Mouse (Mus musculus) limb, embryonic 13.5 days (tissue): Measurements from ENCODE around the gene Vmn1r204. TPM values are rescaled to one million over a fixed set of nuclear protein-coding genes. Genes with fewer than 3 reads are reported as not detected.
"Not testable (repeated sequence)": the region's sequence is repeated elsewhere in the genome, so short reads cannot be mapped to it uniquely, and the experiment has no call there.

Experiments used
- ATAC-seq: fragments of 200-750 bp; cut with Nextera tagmentation; 2 replicates; pipeline ENCODE4 v1.8.0; 2017; ENCODE audit warnings: low read depth, moderate number of reproducible peaks, moderate TSS enrichment; ENCODE audit not compliant: low FRiP score
- H3K27ac ChIP-seq: fragments of 300-500 bp; sonication (generic); 2 replicates; pipeline ENCODE4 v1.5.1; 2015; ENCODE audit warnings: inconsistent platforms, mild to moderate bottlenecking, moderate library complexity
- H3K27me3 ChIP-seq: fragments of 300-500 bp; sonication (generic); 2 replicates; pipeline ENCODE4 v1.6.1; 2015; ENCODE audit warnings: mild to moderate bottlenecking, inconsistent platforms
- H3K36me3 ChIP-seq: fragments of 300-500 bp; sonication (generic); 2 replicates; pipeline ENCODE4 v1.6.1; 2015; ENCODE audit warnings: inconsistent platforms, mild to moderate bottlenecking, moderate library complexity
- H3K4me1 ChIP-seq: fragments of 300-500 bp; sonication (generic); 2 replicates; pipeline ENCODE4 v1.6.1; 2015; ENCODE audit warnings: inconsistent platforms
- H3K4me2 ChIP-seq: fragments of 300-500 bp; sonication (generic); replicated peaks from 2 replicates; pipeline ENCODE4 v1.6.1; 2015; ENCODE audit warnings: inconsistent platforms, mild to moderate bottlenecking, moderate library complexity
- H3K4me3 ChIP-seq: fragments of 300-500 bp; sonication (generic); 2 replicates; pipeline ENCODE4 v1.5.1; 2015; ENCODE audit warnings: moderate library complexity, mild to moderate bottlenecking, inconsistent platforms
- H3K9ac ChIP-seq: fragments of 300-500 bp; sonication (generic); 2 replicates; pipeline ENCODE4 v1.6.1; 2015; ENCODE audit warnings: mild to moderate bottlenecking, inconsistent platforms
- H3K9me3 ChIP-seq: fragments of 300-500 bp; sonication (generic); 2 replicates; pipeline ENCODE4 v1.6.1; 2016; ENCODE audit warnings: inconsistent platforms
- WGBS: fragments of 180-500 bp; shearing (Covaris S2); methylation state at CpG from one replicate; pipeline ENCODE4 v1.1.7; 2015; 5-methylcytosine and 5-hydroxymethylcytosine counted together
- polyA plus RNA-seq: library from polyadenylated mRNA; unstranded; fragments of >200 nt; fragmentation: Nextera tagmentation; extraction: Ambion mirVana; gene quantifications from 2 replicates; pipeline ENCODE4 v1.2.1, GENCODE M21; 2015

Vmn1r204 gene
- not detected in 2 replicates for polyA plus RNA-seq

DNA sequence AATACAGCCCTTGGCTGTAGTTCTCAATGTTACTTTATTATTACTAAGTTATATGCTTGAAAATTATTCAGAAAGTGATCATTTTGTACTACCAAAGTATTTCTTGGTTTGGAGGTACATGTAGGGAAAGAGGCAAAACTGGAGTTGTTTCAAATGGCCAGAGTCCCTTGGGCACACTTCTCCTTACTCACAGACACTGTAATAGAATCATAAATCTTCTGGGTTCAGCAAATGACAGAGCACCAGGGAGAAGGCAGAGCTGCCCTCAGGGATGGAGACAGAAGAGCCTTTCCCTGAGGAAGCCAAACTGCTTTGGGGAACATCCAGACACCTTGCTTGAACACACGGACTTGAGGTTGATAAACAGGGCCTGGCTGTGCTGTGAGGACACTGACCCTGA, at the start of gene Vmn1r204:
Gene Vmn1r204, plus strand, starts transcription at position 301 of the 400 bp plus-strand sequence.
- not testable (repeated sequence) for H3K4me3 ChIP-seq, H3K4me1 ChIP-seq, ATAC-seq, H3K27me3 ChIP-seq, H3K9ac ChIP-seq, H3K36me3 ChIP-seq, H3K27ac ChIP-seq, H3K4me2 ChIP-seq, H3K9me3 ChIP-seq
- 52% methylated on average over 1 of the region's 1 CpGs for WGBS

DNA sequence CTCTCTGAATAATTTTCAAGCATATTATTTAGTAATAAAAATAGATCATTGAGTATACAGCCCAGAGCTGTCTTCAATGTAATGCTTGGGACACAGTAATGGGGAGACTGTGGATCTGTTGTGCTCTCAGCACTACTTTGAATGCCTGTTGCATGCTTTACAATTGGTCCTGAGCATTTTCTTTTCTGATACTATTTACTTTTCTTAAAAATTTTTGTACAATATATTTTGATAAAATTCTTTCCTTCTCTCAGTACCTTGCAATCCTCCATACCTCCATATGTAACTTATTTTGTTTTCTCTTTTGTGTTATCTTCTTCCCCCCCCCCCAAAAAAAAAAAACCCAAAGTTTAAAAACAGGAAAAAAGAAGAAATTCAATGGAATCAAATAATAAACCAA, 47.7 kb upstream of the Vmn1r204 start, which contains the start of gene Vmn1r202:
Gene Vmn1r202, minus strand, starts transcription at position 101 of the 400 bp plus-strand sequence.
- Histone ChIP-seq H3K36me3 (no peaks in the 10 kb centered on the region), H3K27ac (no peak within 1 kb of the TSS), H3K9me3 (no peaks in the 10 kb centered on the region), H3K27me3 (no peaks in the 10 kb centered on the region), H3K4me2 (no peak within 1 kb of the TSS), H3K4me3 (no peak within 1 kb of the TSS), H3K4me1 (no peaks in the 10 kb centered on the region), H3K9ac (no peak within 1 kb of the TSS)
- ATAC-seq = no peak

DNA sequence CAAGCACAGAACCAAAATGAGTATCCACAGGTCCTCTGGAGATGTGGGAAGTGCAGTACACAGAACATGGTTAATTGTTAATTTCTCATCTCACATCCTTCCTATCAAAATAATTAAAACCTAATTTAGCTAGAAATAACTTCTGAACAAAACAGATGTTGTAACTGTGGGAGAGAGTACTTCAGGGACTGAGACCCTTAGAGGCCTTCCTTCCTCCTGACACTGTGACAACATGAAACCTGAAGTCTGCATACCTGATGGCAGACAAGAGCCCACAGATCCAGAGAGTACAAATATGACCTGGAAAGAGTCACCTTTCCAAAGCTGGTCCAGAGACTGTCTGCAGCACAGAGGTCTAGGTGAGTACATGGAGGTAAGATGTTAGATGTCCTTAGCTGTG, 35.2 kb upstream of the Vmn1r204 start, which contains the start of gene Vmn1r203:
Gene Vmn1r203, plus strand, starts transcription at position 301 of the 400 bp plus-strand sequence.
- no peaks in the 10 kb centered on the region for H3K27me3 ChIP-seq
- ATAC-seq = no peak
- no peaks in the 10 kb centered on the region for H3K36me3 ChIP-seq
- no peak within 1 kb of the TSS for H3K27ac ChIP-seq
- H3K9me3 ChIP-seq = no peaks in the 10 kb centered on the region
- H3K4me3 ChIP-seq = no peak within 1 kb of the TSS
- no peaks in the 10 kb centered on the region for H3K4me1 ChIP-seq
- H3K4me2 ChIP-seq = no peak within 1 kb of the TSS
- H3K9ac ChIP-seq = no peak within 1 kb of the TSS

DNA sequence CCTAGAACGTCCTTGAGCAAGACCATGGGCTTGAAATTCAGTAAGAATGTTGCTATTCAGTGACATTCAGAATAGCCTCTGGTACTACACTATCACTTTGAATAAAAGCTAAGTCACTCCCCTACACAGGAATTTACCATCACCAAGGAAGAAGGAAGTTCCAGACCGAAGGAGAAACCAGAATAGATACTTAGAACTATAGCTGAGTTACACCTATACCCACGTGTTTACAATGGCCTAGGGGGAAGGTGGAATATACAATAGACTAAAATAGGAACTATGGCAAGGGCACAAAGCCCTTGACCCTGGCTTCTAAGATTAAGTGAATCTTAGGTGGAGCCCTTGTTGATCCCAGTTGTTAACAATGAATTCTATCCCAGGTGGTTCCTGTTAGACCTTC, 21.9 kb downstream of the Vmn1r204 start:
- ATAC-seq, H3K9me3 ChIP-seq, H3K9ac ChIP-seq, H3K27ac ChIP-seq, H3K4me1 ChIP-seq, H3K4me2 ChIP-seq, H3K4me3 ChIP-seq, H3K36me3 ChIP-seq, H3K27me3 ChIP-seq: not testable (repeated sequence)
- WGBS = 76% methylated on average over 3 of the region's 3 CpGs

DNA sequence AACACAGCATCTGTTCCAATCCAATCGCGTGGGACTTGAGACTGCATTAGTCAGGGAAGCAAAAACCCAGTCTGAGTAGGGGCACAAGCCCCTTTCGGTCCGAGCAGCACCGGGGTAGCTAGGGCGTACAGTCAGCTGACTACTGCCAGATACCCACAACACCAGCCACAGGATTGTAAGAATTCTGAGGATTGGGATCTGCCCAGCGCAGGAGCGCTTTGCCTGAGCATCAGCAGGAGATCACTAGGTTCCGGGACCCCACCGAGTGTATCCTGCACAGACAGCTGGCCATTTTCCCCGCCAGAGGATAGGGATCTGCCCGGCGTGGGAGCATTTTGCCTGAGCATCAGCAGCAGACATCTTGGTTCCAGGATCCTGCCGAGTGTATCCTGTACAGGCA, 30.3 kb downstream of the Vmn1r204 start:
- H3K27ac ChIP-seq, H3K9ac ChIP-seq, H3K27me3 ChIP-seq, H3K4me1 ChIP-seq, H3K9me3 ChIP-seq, H3K4me2 ChIP-seq, H3K36me3 ChIP-seq, H3K4me3 ChIP-seq, ATAC-seq: not testable (repeated sequence)
- 80% methylated on average over 14 of the region's 14 CpGs for WGBS

DNA sequence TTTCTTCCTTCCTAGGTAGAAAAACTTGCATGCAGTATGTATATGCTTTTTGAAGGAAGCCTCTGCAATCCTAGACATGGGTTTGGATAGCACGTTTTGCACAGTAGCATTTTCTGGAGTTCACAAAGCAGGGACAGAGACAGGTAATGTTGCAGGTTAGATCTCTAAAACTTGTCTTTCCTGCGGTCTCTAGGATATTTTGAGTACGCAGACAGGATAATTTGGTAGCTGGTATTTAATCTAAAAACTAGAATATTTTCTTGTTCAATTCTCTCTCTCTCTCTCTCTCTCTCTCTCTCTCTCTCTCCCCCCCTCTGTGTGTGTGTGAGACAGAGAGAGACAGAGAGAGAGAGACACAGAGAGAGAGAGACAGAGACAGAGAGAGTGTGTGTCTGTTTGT, 39.9 kb downstream of the Vmn1r204 start, which contains the start of gene Vmn1r205:
Gene Vmn1r205, minus strand, starts transcription at position 101 of the 400 bp plus-strand sequence.
- Histone ChIP-seq H3K9me3 (no peaks in the 10 kb centered on the region), H3K27me3 (no peaks in the 10 kb centered on the region), H3K4me1 (no peaks in the 10 kb centered on the region), H3K4me2 (no peak within 1 kb of the TSS), H3K9ac (no peak within 1 kb of the TSS), H3K36me3 (no peaks in the 10 kb centered on the region), H3K4me3 (no peak within 1 kb of the TSS), H3K27ac (no peak within 1 kb of the TSS)
- 85% methylated on average over 3 of the region's 3 CpGs for WGBS
- ATAC-seq = no peak

Other genes starting within 250 kb of the Vmn1r204 start
- not detected in 2 replicates for gene Vmn1r197, start 228.6 kb upstream of the Vmn1r204 start, polyA plus RNA-seq
- not detected in 2 replicates for gene Vmn1r198, start 202.8 kb upstream of the Vmn1r204 start, polyA plus RNA-seq
- gene Vmn1r199, start 173.4 kb upstream of the Vmn1r204 start, polyA plus RNA-seq = not detected in 2 replicates
- not detected in 2 replicates for gene Vmn1r200, start 162.8 kb upstream of the Vmn1r204 start, polyA plus RNA-seq
- not detected in 2 replicates for gene Vmn1r201, start 81.3 kb upstream of the Vmn1r204 start, polyA plus RNA-seq
- gene Vmn1r202, start 47.8 kb upstream of the Vmn1r204 start, polyA plus RNA-seq = not detected in 2 replicates
- gene Vmn1r203, start 35.1 kb upstream of the Vmn1r204 start, polyA plus RNA-seq = not detected in 2 replicates
- not detected in 2 replicates for gene Vmn1r205, start 39.8 kb downstream of the Vmn1r204 start, polyA plus RNA-seq
- not detected in 2 replicates for gene Vmn1r206, start 71.1 kb downstream of the Vmn1r204 start, polyA plus RNA-seq
- gene Vmn1r207-ps, start 176.4 kb downstream of the Vmn1r204 start, polyA plus RNA-seq = not detected in 2 replicates
- gene Vmn1r208, start 224.2 kb downstream of the Vmn1r204 start, polyA plus RNA-seq = not detected in 2 replicates